Mouse (Mus musculus) C2C12 (cell line): Measurements from ENCODE around the gene Nfib.

Experiments
- CEBPB ChIP-seq: IDR thresholded peaks from one replicate; pipeline ENCODE4 v1.6.1; 2011; ENCODE audit warnings: low read depth, mild to moderate bottlenecking, control low read depth, moderate library complexity
- CTCF ChIP-seq: IDR thresholded peaks from one replicate; pipeline ENCODE4 v1.5.1; 2011; ENCODE audit not compliant: control insufficient read depth, insufficient read depth, insufficient read length
- USF1 ChIP-seq: IDR thresholded peaks from one replicate; pipeline ENCODE4 v1.6.1; 2011; ENCODE audit warnings: low read depth, mild to moderate bottlenecking, control low read depth, moderate library complexity

GRCm38 (mm10) chr4:82283536-82283935, 422.0 kb downstream of the Nfib start:
- no peak for TF ChIP-seq CTCF
- no peak for TF ChIP-seq USF1
- no peak for TF ChIP-seq CEBPB
